In the genomic region with DNA sequence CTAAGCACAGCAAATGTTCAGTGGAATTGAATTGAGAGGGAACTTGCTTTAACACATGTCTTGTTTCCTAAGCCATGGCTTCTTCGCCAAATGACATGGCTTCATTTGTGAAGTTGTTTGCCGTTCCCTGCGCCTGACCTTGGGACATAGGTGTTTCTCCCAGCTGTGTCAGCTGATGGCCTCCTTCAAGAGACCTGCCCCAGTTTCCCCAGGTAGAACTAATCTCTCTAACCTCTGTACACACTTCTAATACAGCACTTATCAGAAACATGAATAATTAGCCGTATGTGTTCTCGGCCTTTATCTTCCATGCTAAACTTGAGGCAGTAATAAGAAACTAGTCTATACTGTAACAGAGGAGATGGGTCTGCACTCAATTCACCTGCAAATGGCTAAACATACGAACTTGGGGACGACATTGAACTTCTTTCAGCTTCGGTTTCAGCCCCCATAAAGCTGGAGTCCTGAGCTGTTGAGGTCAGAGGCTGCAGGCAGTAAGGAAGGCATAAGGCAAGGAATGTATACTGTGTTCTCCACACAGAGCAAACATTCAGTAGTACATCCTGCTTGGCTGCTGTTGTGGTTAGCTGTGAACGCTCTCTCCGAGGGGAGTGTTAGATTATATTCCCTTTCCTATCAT, we compare ENCODE assay signal across 27 mouse cellular contexts. TPM values are rescaled to one million over a fixed set of nuclear protein-coding genes. Genes with fewer than 3 reads are reported as not detected.
DNase-seq lines count a peak whose midpoint lies in the region; ATAC-seq and TF ChIP-seq lines count a peak whose summit lies in the region.
"Had no signal": no experiment of that assay in that cellular context is flagged by ENCODE, and none has a peak within 500 bp of the region (broad histone marks: within the 10 kb centered on the region; RNA-seq: fewer than 3 reads in every experiment).

No protein-coding gene starts in this region.

- no peak overlapping the region for H3K4me2 ChIP-seq in kidney, embryonic 15.5 days
- H3K4me2 ChIP-seq in lung, embryonic 15.5 days = no peak overlapping the region
- H3K4me2 ChIP-seq: hindbrain, embryonic 13.5 days; limb, embryonic 13.5 days; liver, embryonic 15.5 days; midbrain, embryonic 12.5 days had no signal

- peak overlapping the region; percentile 99 for H3K27ac ChIP-seq in kidney, adult 2 months (ENCODE audit: insufficient read depth, low read depth, low read length)
- no peak overlapping the region for H3K27ac ChIP-seq in kidney, embryonic 15.5 days
- H3K27ac ChIP-seq in lung, embryonic 15.5 days = no peak overlapping the region
- H3K27ac ChIP-seq: forebrain, embryonic 10.5 days; hindbrain, embryonic 13.5 days; layer of hippocampus, adult 2 months; limb, embryonic 13.5 days; liver, embryonic 15.5 days; midbrain, embryonic 12.5 days had no signal

- peaks cover 1% of the 10 kb centered on the region; the same call in 1 of the 2 replicates for H3K36me3 ChIP-seq in kidney, adult 2 months (ENCODE audit: control insufficient read depth, insufficient read depth, low read length)
- no peaks in the 10 kb centered on the region for H3K36me3 ChIP-seq in kidney, embryonic 15.5 days
- H3K36me3 ChIP-seq in lung, embryonic 15.5 days = no peaks in the 10 kb centered on the region
- H3K36me3 ChIP-seq: forebrain, embryonic 10.5 days; G1E; hindbrain, embryonic 13.5 days; limb, embryonic 13.5 days; liver, embryonic 15.5 days; midbrain, embryonic 12.5 days had no signal

- H3K27me3 ChIP-seq in kidney, adult 2 months (replicated peaks; ENCODE audit: control insufficient read depth, insufficient read depth, low read length) = no peaks in the 10 kb centered on the region
- H3K27me3 ChIP-seq in kidney, embryonic 15.5 days = no peaks in the 10 kb centered on the region
- no peaks in the 10 kb centered on the region for H3K27me3 ChIP-seq in lung, embryonic 15.5 days
- H3K27me3 ChIP-seq: CH12.LX; hindbrain, embryonic 13.5 days; limb, embryonic 13.5 days; liver, embryonic 15.5 days; midbrain, embryonic 12.5 days had no signal

- no peak for ATAC-seq in kidney, embryonic 15.5 days (replicated peaks; ENCODE audit: low FRiP score)
- peak; percentile 46; the same call in 1 of the 2 replicates for ATAC-seq in lung, embryonic 15.5 days (ENCODE audit: borderline replicate concordance, extremely low read depth, low FRiP score, low TSS enrichment)
- ATAC-seq: activated CD4-positive, CD25-positive, alpha-beta regulatory T cell, adult 4 months; inflammation-experienced regulatory T-cells, adult 6 months had no signal

- H3K4me3 ChIP-seq in kidney, adult 2 months (ENCODE audit: insufficient read depth, low read depth, low read length) = peak overlapping the region; percentile 98
- no peak overlapping the region for H3K4me3 ChIP-seq in kidney, embryonic 15.5 days (replicated peaks)
- H3K4me3 ChIP-seq in lung, embryonic 15.5 days = no peak overlapping the region
- H3K4me3 ChIP-seq: forebrain, embryonic 10.5 days; hindbrain, embryonic 13.5 days; layer of hippocampus, adult 2 months; limb, embryonic 13.5 days; liver, embryonic 15.5 days; midbrain, embryonic 12.5 days had no signal

- no peaks in the 10 kb centered on the region for H3K9me3 ChIP-seq in kidney, embryonic 15.5 days (replicated peaks)
- H3K9me3 ChIP-seq in lung, embryonic 15.5 days = no peaks in the 10 kb centered on the region
- H3K9me3 ChIP-seq: forebrain, embryonic 10.5 days; G1E; hindbrain, embryonic 13.5 days; limb, embryonic 13.5 days; liver, embryonic 15.5 days; midbrain, embryonic 12.5 days had no signal

- no peaks in the 10 kb centered on the region; the same call in 1 of the 2 replicates for H3K4me1 ChIP-seq in kidney, adult 2 months (ENCODE audit: control insufficient read depth, insufficient read depth, low read length)
- H3K4me1 ChIP-seq in kidney, embryonic 15.5 days = no peaks in the 10 kb centered on the region
- H3K4me1 ChIP-seq in lung, embryonic 15.5 days = no peaks in the 10 kb centered on the region; the same call in 1 of the 2 replicates
- H3K4me1 ChIP-seq: forebrain, embryonic 10.5 days; hindbrain, embryonic 13.5 days; limb, embryonic 13.5 days; liver, embryonic 15.5 days; midbrain, embryonic 12.5 days had no signal

- DNase-seq in kidney, adult 2 months = peak; percentile 58
- no peak for DNase-seq in lung, postnatal 25 days (ENCODE audit: low spot score)
- peak; percentile 44 to 52 for DNase-seq in kidney, postnatal 36 days
- peak; percentile 40 for DNase-seq in yolk sac, embryonic 10.5 days (ENCODE audit: low spot score)
- DNase-seq in retina, embryonic 14.5 days (ENCODE audit: low spot score) = no peak
- DNase-seq in spleen, adult 18-20 months = no peak
- DNase-seq: adrenal gland, adult 8-10 months; B cell, adult 2 months; cerebellum, adult 18-20 months; cerebellum, postnatal 14 days; gastrocnemius, postnatal 25 days; heart, postnatal 36 days; lung, postnatal 14 days; thymus, adult 18-20 months had no signal

- TF ChIP-seq CTCF in kidney, adult 2 months (conservative IDR thresholded peaks at IDR 0.05; ENCODE audit: insufficient read depth, insufficient read length, low read depth, low read length) = no peak

- TF ChIP-seq POLR2A in kidney, adult 2 months (IDR thresholded peaks at IDR 0.05; ENCODE audit: low read depth, low read length) = no peak

- no peak overlapping the region for H3K9ac ChIP-seq in kidney, embryonic 15.5 days
- no peak overlapping the region for H3K9ac ChIP-seq in lung, embryonic 15.5 days
- H3K9ac ChIP-seq: hindbrain, embryonic 13.5 days; limb, embryonic 13.5 days; liver, embryonic 15.5 days; midbrain, embryonic 12.5 days had no signal

- 42% methylated on average over 10 of the region's 10 CpGs for WGBS in kidney, adult 2 months
- WGBS in kidney, embryonic 15.5 days = 75% methylated on average over 10 of the region's 10 CpGs
- WGBS in lung, embryonic 15.5 days = 45% methylated on average over 10 of the region's 10 CpGs

RNA-seq across cellular contexts. Expression of a gene that starts 28.3 kb away (rescaled TPM):
- polyA plus RNA-seq in kidney, adult 2 months (2012; rRNA removed) = 49.6 and 59.2 TPM in 2 replicates
- polyA plus RNA-seq in kidney, embryonic 15.5 days (2015; fragmentation: Nextera tagmentation; extraction: Ambion mirVana) = 2.3 and 2.4 TPM in 2 replicates
- 0.16 and 0.30 TPM in 2 replicates for polyA plus RNA-seq in lung, embryonic 15.5 days (2015; fragmentation: Nextera tagmentation; extraction: Ambion mirVana)
- polyA plus RNA-seq: activated CD4-positive, CD25-positive, alpha-beta regulatory T cell, adult 4 months; embryonic facial prominence, embryonic 11.5 days; forebrain, embryonic 10.5 days; G1E; hindbrain, embryonic 13.5 days; inflammation-experienced regulatory T-cells, adult 6 months; limb, embryonic 13.5 days; midbrain, embryonic 12.5 days had no signal

Comparison
In these comparisons a context has a peak if more than half of its experiments do, and no peak if none do; other contexts are left out.
1. RNA of a gene that starts 28.3 kb away (polyA plus RNA-seq): 49.6 to 59.2 TPM in kidney, adult 2 months; 2.3 to 2.4 TPM in kidney, embryonic 15.5 days and 0.16 to 0.30 TPM in lung, embryonic 15.5 days; every median in the first group is over 10 times any median in the second.
2. DNase-seq: peak in kidney, adult 2 months (single experiment), kidney, postnatal 36 days (2 of 2) and yolk sac, embryonic 10.5 days (single experiment); none in lung, postnatal 25 days (single experiment), retina, embryonic 14.5 days (single experiment) and spleen, adult 18-20 months (0 of 2).